Mouse (Mus musculus): ENCODE results near the gene Crcp. TPM values are rescaled to one million over a fixed set of nuclear protein-coding genes. Genes with fewer than 3 reads are reported as not detected.
A peak's percentile ranks its signal among the peaks of the same experiment; 100 is the strongest.

Crcp gene
- polyA plus RNA-seq, 1 experiment from 2014 or later = 36.8 TPM

GRCm38 (mm10) chr5:130073026-130073425, 43.9 kb downstream of the Crcp start, which contains the start of gene Tpst1:
Gene Tpst1, plus strand, starts transcription at chr5:130073326.
- WGBS = 92% methylated on average over 6 of the region's 6 CpGs
- Histone ChIP-seq H3K9ac (ENCODE audit: low read depth, low read length) (no peak within 1 kb of the TSS), H3K4me1 (replicated peaks; ENCODE audit: insufficient read depth, low read length) (no peaks in the 10 kb centered on the region; the same call in 1 of the 2 replicates), H3K4me2 (ENCODE audit: low read length) (no peak within 1 kb of the TSS), H3K4me3 (replicated peaks; ENCODE audit: low read depth, low read length) (no peak within 1 kb of the TSS), H3K27ac (no peak within 1 kb of the TSS), H3K9me3 (replicated peaks; ENCODE audit: low read length) (no peaks in the 10 kb centered on the region), H3K27me3 (ENCODE audit: insufficient read depth, low read length) (no peaks in the 10 kb centered on the region), H3K36me3 (ENCODE audit: insufficient read depth, low read length) (no peaks in the 10 kb centered on the region)
- DNase-seq (ENCODE audit: low spot score) (no peak), ATAC-seq (replicated peaks; ENCODE audit: low FRiP score, low read depth) (no peak)
- TF ChIP-seq CTCF (IDR thresholded peaks at IDR 0.05; ENCODE audit: low read depth) = no peak

- no peak for ATAC-seq (replicated peaks; ENCODE audit: low FRiP score, low read depth)
Measured at GRCm38 (mm10) chr5:130074491-130074890, 45.4 kb downstream of the Crcp start.

GRCm38 (mm10) chr5:130076396-130076795, 47.3 kb downstream of the Crcp start:
- Histone ChIP-seq H3K4me1 (replicated peaks; ENCODE audit: insufficient read depth, low read length) (no peaks in the 10 kb centered on the region), H3K27ac (no peak overlapping the region), H3K4me3 (replicated peaks; ENCODE audit: low read depth, low read length) (no peak overlapping the region), H3K27me3 (ENCODE audit: insufficient read depth, low read length) (no peaks in the 10 kb centered on the region), H3K9ac (ENCODE audit: low read depth, low read length) (no peak overlapping the region), H3K4me2 (ENCODE audit: low read length) (no peak overlapping the region), H3K9me3 (replicated peaks; ENCODE audit: low read length) (0 out of 2 replicates have a peak, but pooled peaks cover under 1% of the 10 kb centered on the region), H3K36me3 (ENCODE audit: insufficient read depth, low read length) (no peaks in the 10 kb centered on the region)
- ATAC-seq (replicated peaks; ENCODE audit: low FRiP score, low read depth) (no peak), DNase-seq (ENCODE audit: low spot score) (no peak)
- TF ChIP-seq CTCF (IDR thresholded peaks at IDR 0.05; ENCODE audit: low read depth) = no peak
- 58% methylated on average over 6 of the region's 6 CpGs for WGBS

More at GRCm38 (mm10) chr5:130074491-130074890, 45.4 kb downstream of the Crcp start:
- no peak overlapping the region for H3K4me3 ChIP-seq (replicated peaks; ENCODE audit: low read depth, low read length)
- H3K4me1 ChIP-seq (replicated peaks; ENCODE audit: insufficient read depth, low read length) = no peaks in the 10 kb centered on the region
- no peaks in the 10 kb centered on the region for H3K36me3 ChIP-seq (ENCODE audit: insufficient read depth, low read length)
- 69% methylated on average over 6 of the region's 6 CpGs for WGBS
- H3K4me2 ChIP-seq (ENCODE audit: low read length) = no peak overlapping the region
- H3K9me3 ChIP-seq (replicated peaks; ENCODE audit: low read length) = no peaks in the 10 kb centered on the region
- DNase-seq (ENCODE audit: low spot score) = no peak
- H3K9ac ChIP-seq (ENCODE audit: low read depth, low read length) = no peak overlapping the region
- no peak for TF ChIP-seq CTCF (IDR thresholded peaks at IDR 0.05; ENCODE audit: low read depth)
- no peaks in the 10 kb centered on the region for H3K27me3 ChIP-seq (ENCODE audit: insufficient read depth, low read length)
- H3K27ac ChIP-seq = no peak overlapping the region

GRCm38 (mm10) chr5:130078096-130078833, 49.2 kb downstream of the Crcp start:
- 0 out of 2 replicates have a peak, but pooled peaks cover 4% of the 10 kb centered on the region for H3K9me3 ChIP-seq (replicated peaks; ENCODE audit: low read length)
- H3K4me3 ChIP-seq (replicated peaks; ENCODE audit: low read depth, low read length) = no peak overlapping the region
- H3K27ac ChIP-seq = no peak overlapping the region
- H3K4me1 ChIP-seq (replicated peaks; ENCODE audit: insufficient read depth, low read length) = no peaks in the 10 kb centered on the region
- DNase-seq (ENCODE audit: low spot score) (no peak), ATAC-seq (replicated peaks; ENCODE audit: low FRiP score, low read depth) (no peak)
- H3K4me2 ChIP-seq (ENCODE audit: low read length) = no peak overlapping the region
- no peak for TF ChIP-seq CTCF (IDR thresholded peaks at IDR 0.05; ENCODE audit: low read depth)
- H3K36me3 ChIP-seq (ENCODE audit: insufficient read depth, low read length) = no peaks in the 10 kb centered on the region
- H3K9ac ChIP-seq (ENCODE audit: low read depth, low read length) = no peak overlapping the region
- H3K27me3 ChIP-seq (ENCODE audit: insufficient read depth, low read length) = no peaks in the 10 kb centered on the region
- 52% methylated on average over 9 of the region's 9 CpGs for WGBS

- Histone ChIP-seq H3K27ac (peak overlapping the region; percentile 21; the same call in 1 of the 2 replicates), H3K4me3 (replicated peaks; ENCODE audit: low read depth, low read length) (peak overlapping the region; percentile 64), H3K4me2 (ENCODE audit: low read length) (peak overlapping the region; percentile 90), H3K9me3 (replicated peaks; ENCODE audit: low read length) (0 out of 2 replicates have a peak, but pooled peaks cover 4% of the 10 kb centered on the region), H3K36me3 (ENCODE audit: insufficient read depth, low read length) (no peaks in the 10 kb centered on the region), H3K9ac (ENCODE audit: low read depth, low read length) (peak overlapping the region; percentile 81; the same call in 1 of the 2 replicates), H3K27me3 (ENCODE audit: insufficient read depth, low read length) (no peaks in the 10 kb centered on the region), H3K4me1 (replicated peaks; ENCODE audit: insufficient read depth, low read length) (no peaks in the 10 kb centered on the region)
- WGBS = 38% methylated on average over 6 of the region's 6 CpGs
- no peak for TF ChIP-seq CTCF (IDR thresholded peaks at IDR 0.05; ENCODE audit: low read depth)
- 0 out of 2 replicates have a peak, but pooled peaks have one; percentile 1 for ATAC-seq (replicated peaks; ENCODE audit: low FRiP score, low read depth)
- no peak for DNase-seq (ENCODE audit: low spot score)
Measured at GRCm38 (mm10) chr5:130078834-130079156, 49.7 kb downstream of the Crcp start.

DNA sequence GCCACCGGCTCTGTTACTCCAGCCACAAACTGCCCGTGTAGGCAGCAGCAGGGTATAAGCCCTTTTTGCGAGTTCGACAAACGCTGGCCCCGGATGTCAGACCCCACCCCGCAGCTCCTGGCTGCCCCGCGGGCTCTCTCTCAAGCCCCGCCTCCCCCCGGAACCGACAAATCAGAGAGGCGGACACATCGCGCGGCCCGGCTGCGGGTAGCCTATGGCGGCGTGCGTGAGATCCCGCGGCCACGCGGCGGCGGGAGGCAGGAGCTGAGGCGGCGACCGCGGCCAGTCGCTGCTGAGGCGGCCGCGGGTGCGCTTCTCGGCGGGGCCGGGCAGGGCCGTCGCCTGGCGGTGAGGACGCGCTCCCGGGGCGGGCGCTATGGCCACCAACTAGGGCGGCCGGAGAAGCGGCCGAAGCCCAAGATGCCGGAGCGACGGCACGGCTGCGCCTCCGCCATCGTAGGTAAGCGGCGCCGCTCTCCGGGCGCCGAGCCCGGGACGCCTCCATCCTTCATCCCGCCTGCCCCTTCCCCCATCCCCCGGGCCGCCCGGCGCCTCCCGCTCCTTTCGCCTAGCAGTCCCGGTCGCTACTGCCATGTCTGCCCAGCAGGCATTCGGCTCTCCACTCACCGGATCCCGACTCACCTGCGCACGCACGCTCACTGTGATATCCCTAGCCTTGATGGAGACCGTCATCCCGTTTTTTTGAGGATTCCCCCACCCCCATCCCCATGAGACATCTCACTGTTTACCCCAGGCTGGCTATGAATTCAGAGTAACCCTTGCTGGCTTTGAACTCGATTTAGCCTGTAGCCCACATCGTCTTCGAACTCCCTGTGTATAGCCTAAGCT, 50.3 kb downstream of the Crcp start:
- H3K4me1 ChIP-seq (replicated peaks; ENCODE audit: insufficient read depth, low read length) = no peaks in the 10 kb centered on the region
- peak overlapping the region; percentile 61; the same call in 1 of the 2 replicates for H3K27ac ChIP-seq
- ATAC-seq (replicated peaks; ENCODE audit: low FRiP score, low read depth) = peak; percentile 94
- peak overlapping the region; percentile 81 for H3K9ac ChIP-seq (ENCODE audit: low read depth, low read length)
- peak overlapping the region; percentile 64 for H3K4me3 ChIP-seq (replicated peaks; ENCODE audit: low read depth, low read length)
- peak overlapping the region; percentile 90 for H3K4me2 ChIP-seq (ENCODE audit: low read length)
- H3K9me3 ChIP-seq (replicated peaks; ENCODE audit: low read length) = 0 out of 2 replicates have a peak, but pooled peaks cover 4% of the 10 kb centered on the region
- peak; percentile 93 for DNase-seq (ENCODE audit: low spot score)
- no peaks in the 10 kb centered on the region for H3K27me3 ChIP-seq (ENCODE audit: insufficient read depth, low read length)
- 1% methylated on average over 77 of the region's 86 CpGs for WGBS
- no peaks in the 10 kb centered on the region for H3K36me3 ChIP-seq (ENCODE audit: insufficient read depth, low read length)
- TF ChIP-seq CTCF (IDR thresholded peaks at IDR 0.05; ENCODE audit: low read depth) = no peak

Data from kidney, postnatal 0 days (tissue).